3 mouse cellular contexts compared by ENCODE assay signal in genomic region chr6:129009846-129010504, GRCm38 (mm10). TPM values are rescaled to one million over a fixed set of nuclear protein-coding genes. Genes with fewer than 3 reads are reported as not detected.
"Had no signal": no experiment of that assay in that cellular context is flagged by ENCODE, and none has a peak within 500 bp of the region (broad histone marks: within the 10 kb centered on the region; RNA-seq: fewer than 3 reads in every experiment).

No protein-coding gene starts in this region.

RNA-seq across cellular contexts. Expression of gene Klrb1f, which starts 35.7 kb away (rescaled TPM):
- polyA plus RNA-seq: midbrain, embryonic 12.5 days; myocyte; testis, adult 2 months had no signal
